Mouse (Mus musculus): ENCODE measurements around the gene Rev3l. TPM values are rescaled to one million over a fixed set of nuclear protein-coding genes. Genes with fewer than 3 reads are reported as not detected.
"Not testable (repeated sequence)": the region's sequence is repeated elsewhere in the genome, so short reads cannot be mapped to it uniquely, and the experiment has no call there.

Rev3l gene
- total RNA-seq, 2 experiments from 2014 or later, result 22.1 to 29.6 TPM

GRCm38 (mm10) chr10:39773940-39774726 is 42.2 kb downstream of the Rev3l start:
- no peak for DNase-seq (ENCODE audit: low spot score in 2 of 2)
- intact Hi-C loops (cut with DNase I), result no loop called here

DNA sequence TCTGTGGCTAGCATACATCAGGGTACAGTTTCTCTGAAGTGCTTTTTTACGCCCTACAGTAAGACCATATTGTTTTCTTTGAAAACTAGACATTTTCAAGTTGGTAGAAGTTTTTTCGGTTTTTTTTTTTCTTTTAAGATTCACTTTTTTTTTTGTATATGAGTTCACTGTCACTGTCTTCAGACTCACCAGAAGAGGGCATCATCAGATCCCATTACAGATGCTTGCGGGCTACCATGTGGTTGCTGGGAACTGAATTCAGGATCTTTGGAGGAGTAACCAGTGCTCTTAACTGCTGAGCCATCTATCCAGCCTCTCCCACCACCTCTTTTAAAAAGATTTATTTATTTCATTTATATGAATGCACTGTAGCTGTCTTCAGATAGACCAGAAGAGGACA is 45.0 kb downstream of the Rev3l start:
- no peak for DNase-seq (ENCODE audit: low spot score in 2 of 2)
- intact Hi-C loops (cut with DNase I), result no loop called here

- DNase-seq (ENCODE audit: low spot score in 2 of 2), result no peak
Observed at GRCm38 (mm10) chr10:39778305-39778704, 46.4 kb downstream of the Rev3l start.

GRCm38 (mm10) chr10:39785241-39785640 is 53.3 kb downstream of the Rev3l start:
- no peak for DNase-seq (ENCODE audit: low spot score in 2 of 2)
- intact Hi-C loops (cut with DNase I), result no loop called here

More at GRCm38 (mm10) chr10:39778305-39778704, 46.4 kb downstream of the Rev3l start:
- intact Hi-C loops (cut with DNase I), result no loop called here

GRCm38 (mm10) chr10:39793295-39793694 is 61.4 kb downstream of the Rev3l start:
- intact Hi-C loops (cut with DNase I), result no loop called here
- DNase-seq (ENCODE audit: low spot score in 2 of 2), result no peak

DNA sequence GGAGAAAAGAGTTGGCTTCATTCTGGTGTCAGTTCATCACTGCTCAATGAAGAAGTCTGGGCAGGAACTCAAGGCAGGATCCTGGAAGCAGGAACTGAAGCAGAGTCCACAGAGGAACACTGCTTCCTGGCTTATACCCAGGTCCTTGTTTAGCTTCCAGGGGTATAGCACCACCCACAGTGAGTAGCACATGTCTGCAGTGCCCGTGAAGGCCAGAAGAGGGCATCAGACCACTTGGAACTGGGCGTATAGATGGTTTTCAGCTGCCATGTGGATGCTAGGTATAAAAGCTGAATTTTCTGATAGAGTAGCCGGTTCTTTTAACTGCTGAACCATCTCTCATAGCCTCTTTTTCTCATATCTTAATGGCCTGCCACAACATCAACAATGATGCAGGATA is 79.6 kb downstream of the Rev3l start:
- no peak for DNase-seq (ENCODE audit: low spot score in 2 of 2)
- intact Hi-C loops (cut with DNase I), result no loop called here

DNA sequence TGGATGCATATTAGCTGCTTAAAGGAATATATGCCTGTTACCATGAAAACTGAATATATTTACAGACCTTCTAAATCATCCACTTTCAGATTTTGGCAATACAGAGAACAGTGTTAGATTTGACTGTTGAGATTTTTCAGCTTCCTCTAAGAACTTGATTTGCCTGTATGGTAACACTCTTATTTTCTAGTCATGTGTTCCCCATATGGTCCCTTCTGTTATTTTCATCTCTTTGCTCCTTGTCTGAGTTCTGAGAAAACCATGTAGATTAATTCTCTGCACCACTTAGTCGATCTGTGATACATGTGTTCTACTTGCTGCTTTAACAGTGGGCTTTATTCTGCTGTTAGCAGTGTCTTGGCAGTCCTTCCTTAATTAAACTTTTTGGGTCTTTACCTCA is 110.7 kb downstream of the Rev3l start:
- intact Hi-C loops (cut with DNase I), result no loop called here
- no peak for DNase-seq (ENCODE audit: low spot score in 2 of 2)

DNA sequence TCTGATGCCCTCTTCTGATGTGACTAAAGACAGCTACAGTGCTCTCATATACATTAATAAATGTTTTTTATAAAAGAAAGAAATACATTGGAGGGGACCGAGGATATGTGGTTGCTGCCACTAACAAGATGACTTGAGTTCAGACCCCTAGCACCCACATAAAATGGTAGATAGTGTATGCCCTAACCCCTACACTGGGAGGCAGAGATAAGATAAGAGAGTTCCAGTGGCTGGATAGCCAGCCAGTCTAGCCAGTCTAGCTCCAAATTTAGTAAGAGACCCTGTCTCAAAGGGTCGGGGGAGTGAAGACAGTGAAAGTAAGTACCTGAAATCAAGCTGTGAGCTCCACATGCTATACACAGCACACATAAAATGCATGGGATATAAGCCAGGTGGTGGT is 133.6 kb downstream of the Rev3l start:
- intact Hi-C loops (cut with DNase I), result no loop called here
- no peak for DNase-seq (ENCODE audit: low spot score in 2 of 2)

GRCm38 (mm10) chr10:39888621-39889020 is 156.7 kb downstream of the Rev3l start:
- no peak for DNase-seq (ENCODE audit: low spot score in 2 of 2)
- intact Hi-C loops (cut with DNase I), result no loop called here

GRCm38 (mm10) chr10:39893702-39894697 is 162.1 kb downstream of the Rev3l start:
- intact Hi-C loops (cut with DNase I), result no loop called here
- DNase-seq (ENCODE audit: low spot score in 2 of 2), result no peak

- no peak for DNase-seq (ENCODE audit: low spot score in 2 of 2)
- intact Hi-C loops (cut with DNase I), result no loop called here
Observed at GRCm38 (mm10) chr10:39896503-39896902, 164.6 kb downstream of the Rev3l start.

DNA sequence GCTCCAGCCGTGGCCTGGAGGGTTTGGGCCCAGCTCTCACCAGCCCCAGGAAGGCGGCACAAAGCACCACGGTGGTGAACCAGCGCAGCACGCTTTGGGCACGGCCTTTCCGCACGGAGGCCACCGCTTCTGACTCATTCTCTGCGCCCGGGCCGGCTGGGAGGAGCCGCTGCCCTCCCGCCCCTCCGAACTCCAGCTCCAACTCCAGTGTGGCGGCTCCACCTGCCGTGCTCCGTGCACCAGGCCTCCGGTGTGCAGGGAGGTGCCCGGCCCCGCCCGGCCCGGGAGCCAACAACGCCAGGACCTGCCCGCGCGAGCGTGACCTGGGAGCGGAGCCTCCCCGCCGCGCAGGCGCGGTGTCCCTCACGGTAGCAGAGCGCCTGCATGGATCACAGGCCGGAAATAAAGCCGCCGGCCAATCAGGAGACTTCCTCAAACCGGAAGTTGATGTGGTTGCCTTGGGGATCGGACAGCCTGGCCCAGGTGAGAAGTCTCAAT is 167.0 kb downstream of the Rev3l start, which contains the start of gene Mfsd4b4:
TSS of gene Mfsd4b4 (minus strand) at position 365 of the 498 bp plus-strand sequence.
- peak; percentile 85 to 89 for DNase-seq (ENCODE audit: low spot score in 2 of 2)
- intact Hi-C loops (cut with DNase I), result no loop called here

DNA sequence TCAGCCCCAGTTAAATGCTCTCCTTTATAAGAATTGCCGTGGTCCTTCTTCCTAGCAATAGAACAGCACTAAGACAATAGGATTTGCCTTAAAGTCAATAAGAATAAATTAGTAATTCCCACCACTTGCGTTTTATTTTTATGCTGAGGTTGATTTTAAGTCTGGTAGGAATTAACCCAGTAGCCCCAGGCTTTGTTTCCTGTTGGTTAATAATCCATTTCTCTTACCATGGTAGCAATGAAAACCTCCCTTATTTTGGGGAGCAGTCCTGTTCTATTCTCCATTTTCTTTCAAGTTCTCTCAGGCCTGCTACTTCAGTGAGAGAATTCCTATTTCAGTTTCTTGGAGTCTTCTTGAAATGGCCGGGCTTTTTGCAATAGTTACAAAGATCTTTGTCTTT is 172.3 kb downstream of the Rev3l start:
- DNase-seq (ENCODE audit: low spot score in 2 of 2), result no peak
- intact Hi-C loops (cut with DNase I), result no loop called here

- DNase-seq (ENCODE audit: low spot score in 2 of 2), result no peak
- intact Hi-C loops (cut with DNase I), result no loop called here
Observed at GRCm38 (mm10) chr10:39906799-39907658, 175.1 kb downstream of the Rev3l start.

GRCm38 (mm10) chr10:39908768-39909441 is 177.0 kb downstream of the Rev3l start:
- no peak for DNase-seq (ENCODE audit: low spot score in 2 of 2)
- intact Hi-C loops (cut with DNase I), result no loop called here

DNA sequence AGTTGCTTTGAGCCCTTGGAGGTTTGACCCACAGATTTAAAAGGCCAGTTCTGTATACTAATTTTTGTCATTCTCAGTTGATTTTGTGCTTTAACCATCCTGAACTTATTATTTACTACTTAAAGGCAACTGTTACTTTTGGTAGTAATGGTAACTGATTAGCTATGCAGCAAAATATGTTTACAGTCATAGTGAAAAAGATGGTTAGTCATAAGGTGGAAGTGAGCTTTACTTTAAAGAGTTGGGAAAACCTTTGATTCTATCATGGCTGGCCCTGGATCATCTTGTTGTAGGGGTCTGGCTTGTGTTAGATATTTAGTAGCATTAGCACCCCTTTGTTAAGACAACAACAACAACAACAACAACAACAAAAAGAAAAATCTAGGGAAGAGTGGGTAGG is 180.7 kb downstream of the Rev3l start:
- DNase-seq (ENCODE audit: low spot score in 2 of 2), result no peak

GRCm38 (mm10) chr10:39924556-39924955 is 192.6 kb downstream of the Rev3l start:
- intact Hi-C loops (cut with DNase I); DNase-seq (ENCODE audit: low spot score in 2 of 2): not testable (repeated sequence)

More for the DNA sequence above, 180.7 kb downstream of the Rev3l start:
- intact Hi-C loops (cut with DNase I), result no loop called here
